Mouse (Mus musculus) stomach, embryonic 16.5 days (tissue): ENCODE results near the gene Pole2. TPM values are rescaled to one million over a fixed set of nuclear protein-coding genes. Genes with fewer than 3 reads are reported as not detected.

Source experiments
- ATAC-seq: fragments of 200-750 bp; cut with Nextera tagmentation; 2 replicates; pipeline ENCODE4 v1.8.0; 2017; ENCODE audit warnings: moderate number of reproducible peaks, moderate TSS enrichment; ENCODE audit not compliant: insufficient read depth, low FRiP score
- H3K27ac ChIP-seq: fragments of 300-500 bp; sonication (generic); 2 replicates; pipeline ENCODE4 v1.5.1; 2014; ENCODE audit warnings: low read length
- H3K27me3 ChIP-seq: fragments of 300-500 bp; sonication (generic); 2 replicates; pipeline ENCODE4 v1.6.1; 2014; ENCODE audit warnings: low read length, control low read depth, mixed read lengths; ENCODE audit not compliant: control insufficient read depth, insufficient read depth
- H3K36me3 ChIP-seq: fragments of 300-500 bp; sonication (generic); 2 replicates; pipeline ENCODE4 v1.6.1; 2014; ENCODE audit warnings: low read length; ENCODE audit not compliant: control insufficient read depth, insufficient read depth
- H3K4me1 ChIP-seq: fragments of 300-500 bp; sonication (generic); 2 replicates; pipeline ENCODE4 v1.6.1; 2014; ENCODE audit warnings: low read length, control low read depth, mixed read lengths; ENCODE audit not compliant: control insufficient read depth, insufficient read depth
- H3K4me2 ChIP-seq: fragments of 300-500 bp; sonication (generic); 2 replicates; pipeline ENCODE4 v1.6.1; 2014; ENCODE audit warnings: low read depth, low read length, mixed read lengths
- H3K4me3 ChIP-seq: fragments of 300-500 bp; sonication (generic); replicated peaks from 2 replicates; pipeline ENCODE4 v1.5.1; 2014; ENCODE audit warnings: mild to moderate bottlenecking, low read length
- H3K9ac ChIP-seq: fragments of 300-500 bp; sonication (generic); 2 replicates; pipeline ENCODE4 v1.6.1; 2014; ENCODE audit warnings: low read length
- H3K9me3 ChIP-seq: fragments of 300-500 bp; sonication (generic); replicated peaks from 2 replicates; pipeline ENCODE4 v1.6.1; 2016; ENCODE audit warnings: low read length, control low read depth; ENCODE audit not compliant: control insufficient read depth
- WGBS: fragments of 180-500 bp; shearing (Covaris S2); extraction: QIAGEN DNeasy Blood & Tissue Kit; methylation state at CpG from one replicate; pipeline ENCODE4 v1.1.7; 2014; 5-methylcytosine and 5-hydroxymethylcytosine counted together
- polyA plus RNA-seq: library from polyadenylated mRNA; unstranded; fragments of >200 nt; fragmentation: Nextera tagmentation; extraction: Ambion mirVana; gene quantifications from 2 replicates; pipeline ENCODE4 v1.2.1, GENCODE M21; 2015

Pole2 gene
- polyA plus RNA-seq, 1 experiment from 2014 or later: 21.7 TPM

- H3K4me2 ChIP-seq: no peak overlapping the region
- H3K9ac ChIP-seq: no peak overlapping the region
- peaks cover 14% of the 10 kb centered on the region for H3K36me3 ChIP-seq
- no peak overlapping the region for H3K4me3 ChIP-seq
- H3K27me3 ChIP-seq: no peaks in the 10 kb centered on the region
- no peaks in the 10 kb centered on the region for H3K9me3 ChIP-seq
- no peak overlapping the region for H3K27ac ChIP-seq
- H3K4me1 ChIP-seq: peaks cover 15% of the 10 kb centered on the region
- ATAC-seq: no peak
- 86% methylated on average over 9 of the region's 9 CpGs for WGBS
Measured at GRCm38 (mm10) chr12:69190074-69190473, 37.9 kb downstream of the Pole2 start.

- peak overlapping the region; percentile 38 for H3K4me2 ChIP-seq
- H3K4me1 ChIP-seq: peaks cover 15% of the 10 kb centered on the region
- ATAC-seq: no peak
- WGBS: 51% methylated on average over 5 of the region's 5 CpGs
- H3K9ac ChIP-seq: peak overlapping the region; percentile 50; the same call in 1 of the 2 replicates
- H3K27me3 ChIP-seq: no peaks in the 10 kb centered on the region
- H3K4me3 ChIP-seq: no peak overlapping the region
- H3K36me3 ChIP-seq: peaks cover 12% of the 10 kb centered on the region
- no peaks in the 10 kb centered on the region for H3K9me3 ChIP-seq
- H3K27ac ChIP-seq: no peak overlapping the region
Measured at GRCm38 (mm10) chr12:69186811-69187471, 41.1 kb downstream of the Pole2 start.

GRCm38 (mm10) chr12:69185371-69185770 lies 42.6 kb downstream of the Pole2 start:
- H3K4me1 ChIP-seq: peaks cover 15% of the 10 kb centered on the region
- H3K36me3 ChIP-seq: peaks cover 12% of the 10 kb centered on the region
- H3K9ac ChIP-seq: peak overlapping the region; percentile 92
- peak overlapping the region; percentile 96 for H3K4me2 ChIP-seq
- no peaks in the 10 kb centered on the region for H3K27me3 ChIP-seq
- ATAC-seq: no peak
- WGBS: 74% methylated on average over 7 of the region's 7 CpGs
- no peaks in the 10 kb centered on the region for H3K9me3 ChIP-seq
- H3K4me3 ChIP-seq: peak overlapping the region; percentile 96
- H3K27ac ChIP-seq: no peak overlapping the region

GRCm38 (mm10) chr12:69184342-69185295 lies 43.4 kb downstream of the Pole2 start:
- Histone ChIP-seq H3K9me3 (no peaks in the 10 kb centered on the region), H3K4me3 (peak overlapping the region; percentile 96), H3K27me3 (no peaks in the 10 kb centered on the region), H3K4me2 (peak overlapping the region; percentile 96), H3K36me3 (peaks cover 10% of the 10 kb centered on the region), H3K9ac (peak overlapping the region; percentile 92), H3K27ac (peak overlapping the region; percentile 89), H3K4me1 (peaks cover 15% of the 10 kb centered on the region)
- 1% methylated on average over 83 of the region's 86 CpGs for WGBS
- peak; percentile 55 for ATAC-seq

GRCm38 (mm10) chr12:69183583-69184308 lies 44.2 kb downstream of the Pole2 start, which contains the start of the genes Rpl36al and Mgat2:
Gene Rpl36al, minus strand, starts transcription at chr12:69184083.
Gene Mgat2, plus strand, starts transcription at chr12:69184157.
- Histone ChIP-seq H3K4me1 (peaks cover 15% of the 10 kb centered on the region), H3K9ac (peak within 1 kb of the TSS; percentile 92), H3K4me3 (peak within 1 kb of the TSS; percentile 96), H3K4me2 (peak within 1 kb of the TSS; percentile 96), H3K27ac (peak within 1 kb of the TSS; percentile 89), H3K9me3 (no peaks in the 10 kb centered on the region), H3K27me3 (no peaks in the 10 kb centered on the region), H3K36me3 (peaks cover 10% of the 10 kb centered on the region)
- ATAC-seq: peak; percentile 99
- under 1% methylated on average over 84 of the region's 84 CpGs for WGBS

GRCm38 (mm10) chr12:69181800-69182199 lies 46.2 kb downstream of the Pole2 start:
- Histone ChIP-seq H3K27me3 (no peaks in the 10 kb centered on the region), H3K4me3 (no peak overlapping the region), H3K36me3 (peaks cover 5% of the 10 kb centered on the region), H3K9ac (no peak overlapping the region), H3K4me2 (no peak overlapping the region), H3K9me3 (no peaks in the 10 kb centered on the region), H3K27ac (no peak overlapping the region), H3K4me1 (peaks cover 9% of the 10 kb centered on the region)
- ATAC-seq: no peak
- 90% methylated on average over 4 of the region's 4 CpGs for whole genome bisulfite sequencing

GRCm38 (mm10) chr12:69179371-69179770 lies 48.6 kb downstream of the Pole2 start:
- Histone ChIP-seq H3K27ac (no peak overlapping the region), H3K9me3 (no peaks in the 10 kb centered on the region), H3K4me2 (no peak overlapping the region), H3K4me1 (no peaks in the 10 kb centered on the region; the same call in 1 of the 2 replicates), H3K27me3 (no peaks in the 10 kb centered on the region), H3K4me3 (no peak overlapping the region), H3K36me3 (peaks cover 9% of the 10 kb centered on the region), H3K9ac (no peak overlapping the region)
- WGBS: 54% methylated on average over 12 of the region's 12 CpGs
- no peak for ATAC-seq

GRCm38 (mm10) chr12:69177526-69177925 lies 50.5 kb downstream of the Pole2 start:
- Histone ChIP-seq H3K4me2 (no peak overlapping the region), H3K9ac (no peak overlapping the region), H3K27me3 (no peaks in the 10 kb centered on the region), H3K9me3 (no peaks in the 10 kb centered on the region), H3K36me3 (peaks cover 9% of the 10 kb centered on the region), H3K27ac (no peak overlapping the region), H3K4me3 (no peak overlapping the region), H3K4me1 (no peaks in the 10 kb centered on the region; the same call in 1 of the 2 replicates)
- WGBS: 87% methylated on average over 3 of the region's 3 CpGs
- no peak for ATAC-seq
